Mouse (Mus musculus) adrenal gland, postnatal 14 days (tissue): ENCODE data around the gene Clint1. TPM values are rescaled to one million over a fixed set of nuclear protein-coding genes. Genes with fewer than 3 reads are reported as not detected.
"Not testable (repeated sequence)": the region's sequence is repeated elsewhere in the genome, so short reads cannot be mapped to it uniquely, and the experiment has no call there.

Experiments used
- DNase-seq: peaks from one replicate; pipeline ENCODE4 v3.0.0; 2021; ENCODE audit warnings: mixed read lengths
- total RNA-seq: library from RNA; stranded (reverse); gene quantifications from 2 replicates; pipeline ENCODE4 v1.2.3, GENCODE M21; 2021

Clint1 gene
- total RNA-seq, 1 experiment from 2014 or later: 66.5 TPM

DNA sequence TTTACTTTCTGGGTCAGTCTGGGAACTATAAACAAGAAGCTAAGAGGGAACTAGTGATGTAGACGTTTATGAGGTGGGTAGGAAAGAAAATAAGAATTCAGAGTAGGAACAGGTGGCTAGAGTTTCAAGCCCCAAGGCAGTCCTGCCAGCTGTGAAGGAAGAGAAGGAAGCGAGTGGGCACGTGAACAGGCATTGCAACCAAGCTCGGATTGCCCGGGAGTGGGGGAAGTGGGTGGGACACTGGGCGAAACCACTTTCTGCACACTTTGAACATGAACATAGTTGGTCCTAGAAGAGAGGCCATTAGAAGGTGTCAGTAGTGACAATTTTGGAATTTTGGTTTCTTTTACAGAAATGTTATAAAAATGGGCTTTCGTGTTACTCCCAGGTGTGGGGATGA lies 4.3 kb upstream of the Clint1 start:
- no peak for DNase-seq

DNA sequence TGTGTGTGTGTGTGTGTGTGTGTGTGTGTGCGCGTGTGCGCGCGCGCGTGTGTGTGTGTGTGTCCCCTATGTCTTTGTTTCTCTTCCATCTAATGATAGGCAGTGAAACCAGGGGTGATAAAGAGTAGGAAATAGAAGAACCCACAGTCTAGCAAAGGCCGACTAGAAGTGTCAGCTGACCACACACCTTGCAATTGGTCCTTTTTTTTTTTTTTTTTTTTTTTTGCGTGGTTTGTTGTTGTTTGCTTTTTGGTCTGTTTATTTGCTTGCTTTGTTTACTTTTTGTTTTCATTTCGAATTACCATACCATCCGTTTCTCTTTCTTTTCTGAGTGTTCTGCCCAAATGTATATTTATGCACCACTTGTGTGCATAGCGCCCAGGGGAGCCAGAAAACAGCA lies 3.6 kb upstream of the Clint1 start:
- no peak for DNase-seq

DNA sequence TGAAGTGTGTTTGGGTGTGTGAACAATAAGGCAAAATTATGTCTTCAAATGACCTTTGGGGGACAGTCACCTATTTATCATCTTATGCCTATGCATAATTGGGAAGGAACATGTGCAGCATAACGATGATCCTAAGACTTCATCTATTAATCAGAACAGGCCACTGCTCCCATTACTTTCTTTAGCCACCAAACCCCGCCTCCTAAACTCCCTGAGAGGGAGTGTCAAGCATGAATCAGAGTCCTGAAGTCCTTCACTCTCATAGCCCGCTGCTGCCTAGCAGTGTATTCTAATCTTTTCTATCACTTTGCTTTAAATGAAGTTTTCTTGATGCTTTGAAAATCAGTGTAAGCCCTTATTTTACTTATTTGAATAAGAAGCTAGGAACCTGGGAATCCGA lies 2.6 kb upstream of the Clint1 start:
- peak; percentile 21 for DNase-seq

DNA sequence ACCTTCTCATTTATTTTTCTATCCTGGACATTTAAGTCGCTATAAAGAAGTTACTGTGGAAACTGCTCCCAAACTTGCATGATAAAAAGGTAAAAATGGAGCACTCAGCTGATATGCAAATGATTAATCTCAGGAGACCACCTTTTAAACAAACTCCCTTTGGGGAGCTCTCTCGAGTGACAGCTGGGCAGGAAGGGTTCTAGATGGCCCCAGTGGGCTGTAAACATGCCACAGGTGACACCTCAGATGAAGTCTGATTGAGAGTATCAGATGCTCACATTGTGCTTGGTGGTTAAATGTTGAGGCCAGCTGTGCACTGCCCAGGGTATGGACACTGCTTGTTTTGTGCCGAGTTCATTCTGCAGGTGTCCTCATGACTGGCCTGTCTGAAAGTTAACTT lies 2.0 kb upstream of the Clint1 start:
- no peak for DNase-seq

DNA sequence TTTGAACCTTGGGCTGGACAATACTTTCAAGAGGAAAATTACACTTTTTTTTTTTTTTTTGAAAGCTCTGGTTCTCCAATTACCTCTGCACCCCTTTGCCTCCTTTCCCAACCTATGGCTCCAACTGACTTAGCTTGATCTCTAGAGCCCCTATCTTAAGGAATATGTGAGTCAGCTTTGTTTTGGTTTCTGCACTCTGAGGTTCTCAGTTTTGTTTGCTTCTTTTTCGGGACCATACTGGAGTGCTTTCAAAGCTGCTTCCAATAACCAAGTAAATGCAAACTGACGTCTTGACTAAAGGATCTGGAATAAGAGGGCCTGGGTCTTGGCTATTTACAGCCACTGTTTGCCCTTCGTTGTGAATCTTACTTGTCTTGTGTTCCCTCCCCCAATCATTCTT lies 1.5 kb upstream of the Clint1 start:
- DNase-seq: no peak

DNA sequence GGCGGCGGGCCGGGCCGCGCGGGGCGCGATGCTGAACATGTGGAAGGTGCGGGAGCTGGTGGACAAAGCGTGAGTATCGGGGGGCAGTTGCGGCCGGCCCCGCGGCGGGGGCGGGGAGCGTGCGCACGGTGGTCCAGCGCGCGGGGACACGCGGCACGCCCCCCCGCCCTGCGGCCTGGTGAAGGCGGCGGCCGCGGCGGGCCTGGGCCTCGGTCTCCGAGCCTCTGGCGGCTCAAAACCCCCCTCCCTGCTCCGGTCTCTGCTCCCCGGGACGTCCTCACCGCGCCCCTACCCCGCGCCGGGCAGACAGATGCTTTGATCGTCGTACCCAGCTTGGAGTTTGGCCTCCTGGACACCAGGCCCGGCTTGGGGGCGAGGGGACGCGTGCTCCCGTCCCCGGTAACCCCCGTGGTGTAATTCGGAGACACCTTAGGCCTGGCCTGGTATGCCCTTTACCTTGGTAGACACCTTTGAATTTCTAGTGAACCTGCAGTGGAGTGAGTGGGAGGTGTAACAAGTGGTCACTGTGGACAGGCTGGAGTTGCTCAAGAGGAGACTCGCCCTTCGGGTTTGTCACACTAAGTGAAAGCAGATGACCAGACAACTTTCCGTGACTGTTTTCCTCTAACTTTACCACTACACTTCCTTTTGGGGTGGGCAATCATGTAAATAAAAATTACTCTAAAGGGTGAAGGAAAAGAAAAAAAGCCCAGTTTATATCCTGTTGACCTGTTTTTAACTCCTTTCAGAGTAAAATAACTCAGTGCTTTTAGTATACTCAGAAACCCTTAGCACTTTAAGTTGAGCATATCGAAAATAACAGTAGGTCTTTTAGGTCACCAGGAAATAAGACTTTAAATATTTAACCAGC lies 508 bp downstream of the Clint1 start:
- peak; percentile 55 for DNase-seq

DNA sequence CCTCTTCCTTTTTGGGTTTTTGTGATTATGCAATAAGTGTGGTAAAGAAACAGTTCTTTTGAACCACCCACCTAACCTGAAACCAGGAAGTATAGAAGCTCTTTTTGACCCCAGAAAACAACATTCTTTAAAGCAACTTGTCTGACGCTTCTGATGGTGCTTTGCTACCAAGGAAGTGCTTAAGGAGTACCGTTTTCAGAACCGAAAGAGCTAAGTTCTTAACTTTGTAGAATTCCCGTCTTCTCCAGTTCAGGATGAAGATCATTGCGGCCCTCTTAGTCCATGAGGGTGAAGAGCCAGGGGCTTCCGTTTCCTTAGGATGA lies 1.1 kb downstream of the Clint1 start:
- no peak for DNase-seq

DNA sequence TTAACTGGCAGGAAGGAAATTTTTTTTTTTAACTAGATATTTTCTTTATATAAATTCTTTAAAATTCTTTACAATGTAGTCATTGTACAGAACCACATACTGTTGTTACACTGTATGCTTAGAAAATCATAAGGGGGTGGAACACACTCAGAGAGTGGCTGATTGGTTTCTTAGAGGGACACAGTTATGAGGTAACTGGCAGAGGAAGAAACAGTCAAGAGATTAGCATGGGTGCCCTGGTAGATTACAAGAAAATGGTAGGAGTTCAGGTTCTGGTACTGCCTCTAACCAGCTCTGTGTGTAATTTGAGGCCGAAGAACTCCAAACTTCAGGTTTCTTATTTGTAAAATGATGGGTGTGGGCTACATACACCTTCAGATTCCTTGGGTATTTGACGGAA lies 2.1 kb downstream of the Clint1 start:
- DNase-seq: no peak

DNA sequence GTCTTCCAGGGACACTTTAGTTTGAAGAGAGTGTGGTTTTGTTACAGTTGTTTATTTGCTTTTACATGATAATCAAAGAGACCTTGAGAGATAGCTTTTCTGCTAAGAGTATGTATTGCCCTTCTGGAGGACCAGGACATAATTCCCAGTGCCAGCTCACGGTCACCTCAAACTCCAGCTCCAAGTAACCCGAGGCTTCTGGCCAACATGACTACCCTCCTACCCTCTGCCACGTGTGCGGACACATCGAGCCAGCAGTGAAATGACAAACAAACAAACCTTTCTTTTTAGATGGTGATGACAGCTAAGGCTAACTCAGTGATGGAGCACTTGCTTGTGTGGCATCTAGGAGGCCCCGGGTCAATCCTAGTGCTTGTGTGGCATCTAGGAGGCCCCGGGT lies 2.5 kb downstream of the Clint1 start:
- peak; percentile 59 for DNase-seq

DNA sequence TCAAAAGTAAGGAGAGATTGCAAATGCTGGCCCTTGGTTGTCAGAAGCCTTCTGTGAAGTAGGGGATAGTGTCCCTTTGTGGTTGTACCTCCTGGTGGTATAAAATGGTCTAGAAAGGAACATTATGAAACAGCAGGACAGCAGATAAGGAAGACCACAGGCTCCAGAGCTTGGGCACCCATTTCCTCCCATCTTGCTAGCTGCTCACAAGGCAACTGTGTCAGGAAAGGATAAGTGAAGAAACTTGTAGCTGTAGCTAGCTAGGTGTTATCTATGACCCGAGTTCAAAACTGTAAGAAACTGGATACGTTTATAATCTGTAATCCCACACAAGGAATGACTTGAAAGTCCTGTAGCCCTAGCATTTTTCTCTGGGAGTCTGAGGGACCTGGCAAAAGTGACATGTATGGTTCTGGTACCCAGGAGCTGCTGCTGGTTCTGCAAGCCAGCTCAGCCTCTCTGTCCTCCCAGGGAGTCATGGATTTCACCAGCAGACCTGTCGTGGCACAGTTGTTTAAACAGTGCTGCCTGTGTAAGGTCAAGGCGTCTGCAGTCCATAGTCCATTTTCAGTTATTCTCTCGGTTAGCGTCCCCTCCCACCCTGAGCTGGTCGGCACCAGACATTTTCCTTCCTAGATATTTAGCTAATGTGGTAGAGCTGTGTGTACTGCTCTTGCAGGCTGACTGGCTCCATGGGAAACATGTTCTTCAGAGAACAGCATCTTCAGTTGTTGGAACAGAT lies 3.7 kb downstream of the Clint1 start:
- DNase-seq: no peak

DNA sequence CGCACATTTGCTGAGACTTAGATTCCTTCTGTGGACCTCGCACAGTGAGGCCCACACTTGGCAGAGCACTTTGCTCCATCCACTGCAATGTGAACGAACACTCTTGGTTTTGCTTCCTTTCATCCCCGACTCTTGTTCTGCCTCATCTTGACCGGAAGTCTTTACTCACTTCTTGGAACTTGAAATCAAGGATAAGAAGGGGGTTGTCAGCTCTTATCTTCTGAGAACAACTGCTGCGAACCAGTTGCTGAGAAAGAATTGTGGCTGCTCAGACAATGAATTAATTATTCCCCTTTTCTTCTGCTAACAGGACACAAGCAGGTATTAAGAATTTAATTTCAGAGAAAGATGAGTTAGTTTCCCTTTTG lies 4.3 kb downstream of the Clint1 start:
- DNase-seq: no peak

DNA sequence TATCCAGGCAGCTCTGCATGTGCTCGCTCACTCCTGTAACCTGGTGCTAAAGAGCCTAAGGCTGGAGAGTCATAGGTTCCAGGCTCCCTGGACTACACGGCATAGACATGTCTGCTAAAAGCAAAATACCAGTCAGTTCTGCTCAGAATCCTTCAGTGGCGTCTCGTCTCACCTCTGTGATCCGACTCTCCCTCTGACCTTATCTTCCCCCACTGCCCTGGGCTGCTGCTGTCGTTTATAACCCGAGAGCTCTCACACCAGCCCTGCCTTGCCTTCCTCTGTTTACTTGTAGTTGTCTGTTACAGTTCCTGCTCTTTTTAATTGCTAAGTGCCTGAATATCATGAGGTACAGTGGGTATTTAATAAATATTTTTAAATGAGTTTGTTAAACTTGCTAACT lies 9.5 kb downstream of the Clint1 start:
- DNase-seq: no peak

DNA sequence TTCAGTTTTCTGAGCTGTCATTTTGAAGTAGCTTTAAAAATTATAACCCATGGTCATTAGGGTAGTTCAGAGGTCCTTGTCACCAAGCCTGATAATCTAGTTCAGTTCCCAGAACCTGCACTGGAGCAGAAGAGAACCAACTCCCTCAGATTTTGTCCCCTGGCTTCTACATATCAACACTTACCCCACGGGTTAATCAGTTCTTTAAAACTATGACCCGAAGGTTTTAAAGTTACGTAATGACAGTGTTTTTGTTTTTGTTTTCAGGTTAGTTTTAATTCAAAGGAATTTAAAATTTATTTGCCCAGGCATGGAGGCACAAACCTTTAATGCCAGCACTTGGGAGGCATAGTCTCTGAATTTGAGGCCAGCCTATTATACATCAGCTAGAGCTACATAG lies 12.6 kb downstream of the Clint1 start:
- no peak for DNase-seq

DNA sequence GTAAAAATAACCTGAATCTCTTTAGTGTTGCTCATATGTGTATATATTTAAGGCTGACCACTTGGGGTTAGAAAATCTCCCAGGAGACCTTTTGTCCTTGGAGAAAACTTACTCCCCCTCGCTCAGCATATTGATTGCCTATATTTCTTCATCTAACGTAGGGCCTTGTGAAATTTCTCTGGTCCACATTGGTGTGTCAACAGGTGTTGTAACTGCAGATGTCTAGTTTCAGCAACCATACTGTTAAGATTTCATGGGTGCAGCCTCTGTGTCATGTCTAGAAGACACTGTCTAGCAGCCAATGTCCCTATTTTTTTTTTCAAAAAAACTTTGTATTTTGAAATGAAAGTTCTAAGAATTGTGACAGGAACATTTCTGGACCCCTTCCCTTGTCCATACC lies 14.0 kb downstream of the Clint1 start:
- DNase-seq: no peak

DNA sequence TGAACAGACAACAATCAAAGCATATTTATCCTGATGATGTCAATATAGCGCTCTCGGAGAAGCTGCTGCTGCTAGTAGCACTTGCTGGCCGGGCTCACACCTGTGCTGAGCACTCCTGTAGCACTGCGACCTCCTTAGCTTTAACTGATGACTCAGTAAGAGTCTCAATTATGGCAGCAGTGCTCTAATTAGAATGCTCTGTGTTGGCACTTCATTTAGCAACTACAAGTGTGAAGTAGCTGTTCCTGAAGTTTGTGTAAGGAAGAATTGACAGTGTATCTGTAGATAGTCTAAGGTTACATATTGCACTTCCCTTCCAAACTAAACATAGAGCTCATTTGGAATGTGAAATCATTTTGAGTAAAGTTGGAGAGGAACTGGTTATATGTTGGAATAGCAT lies 14.7 kb downstream of the Clint1 start:
- DNase-seq: no peak

DNA sequence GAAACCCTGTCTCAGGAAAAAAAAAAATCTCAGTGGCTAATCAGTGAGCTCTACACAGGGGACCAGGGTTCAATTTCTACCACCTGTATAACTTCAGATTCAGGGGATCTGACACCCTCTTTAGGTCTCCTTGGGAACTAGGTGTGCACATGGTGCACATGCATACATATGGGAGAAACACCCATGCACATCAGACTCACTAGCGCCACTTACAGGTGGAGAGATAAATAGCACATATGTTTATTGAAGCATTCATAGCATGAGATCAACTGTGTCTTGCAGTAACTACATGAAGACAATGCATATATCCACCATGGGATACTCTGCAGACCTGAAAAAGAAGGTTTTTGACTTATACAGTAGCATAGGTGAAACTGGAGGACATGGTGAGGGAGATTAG lies 21.8 kb downstream of the Clint1 start:
- DNase-seq: no peak

DNA sequence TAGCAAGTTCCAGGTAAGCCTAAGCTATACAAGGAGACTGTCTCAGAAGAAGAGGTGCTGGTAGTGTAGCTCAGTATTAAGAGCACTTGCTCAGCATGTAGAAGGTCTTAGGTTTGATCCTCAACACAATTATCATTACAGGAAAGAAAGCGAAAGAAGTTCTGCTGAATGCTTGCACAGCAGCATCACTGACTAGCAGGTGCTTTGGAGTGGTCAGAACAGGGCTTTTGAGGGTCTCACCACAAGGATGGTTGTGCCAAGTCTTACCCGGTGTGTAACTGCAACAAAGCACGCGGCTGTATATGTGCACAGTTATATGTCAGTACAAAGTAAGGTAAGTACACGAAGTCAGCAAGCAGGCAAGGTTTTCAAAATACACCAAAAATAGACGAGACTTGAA lies 22.4 kb downstream of the Clint1 start:
- no peak for DNase-seq

DNA sequence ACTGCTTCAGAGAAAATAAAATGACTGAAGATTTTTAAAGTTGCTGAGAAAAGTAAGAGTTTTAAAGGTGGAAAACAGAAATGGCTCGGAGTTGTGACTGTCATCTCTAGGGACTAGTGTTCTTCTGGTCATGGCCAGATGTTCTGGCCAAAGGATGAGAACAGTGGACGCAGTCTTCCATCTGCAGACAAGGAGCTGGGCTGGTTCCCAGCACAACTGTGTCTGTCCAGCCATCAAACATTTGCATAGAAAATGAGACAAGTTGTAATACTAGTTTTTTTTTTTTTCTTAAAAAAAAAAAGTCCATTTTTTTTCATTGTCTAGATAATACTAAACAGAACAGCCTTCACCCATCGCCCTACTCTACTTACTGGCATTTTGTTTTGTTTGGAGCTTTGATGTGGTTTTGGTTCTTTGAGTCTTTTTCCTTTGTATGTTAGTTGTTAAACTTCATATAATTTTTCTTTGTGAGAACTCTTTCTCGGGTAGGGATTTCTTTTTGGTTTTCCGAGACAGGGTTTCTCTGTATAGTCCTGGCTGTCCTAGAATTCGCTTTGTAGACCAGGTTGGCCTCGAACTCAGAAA lies 23.6 kb downstream of the Clint1 start:
- DNase-seq: no peak

DNA sequence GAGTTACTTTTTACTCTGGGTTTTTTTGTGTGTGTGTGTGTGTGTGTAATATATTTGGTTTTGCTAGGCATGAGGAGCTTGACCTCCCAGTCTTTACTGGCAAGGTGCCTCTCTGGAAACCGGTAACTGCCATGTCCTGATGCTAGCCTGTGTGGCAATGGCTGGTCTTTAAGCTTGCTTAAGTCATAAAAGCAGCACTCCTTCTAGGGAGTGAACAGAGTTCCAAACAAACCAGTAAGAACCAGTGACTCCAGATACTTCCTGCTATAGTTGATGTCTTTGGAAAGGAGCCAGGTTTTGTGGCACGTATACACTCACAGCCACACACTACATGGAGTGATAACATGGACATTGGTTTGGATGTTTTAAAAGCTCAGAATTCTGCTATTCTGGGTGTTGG lies 24.2 kb downstream of the Clint1 start:
- no peak for DNase-seq

DNA sequence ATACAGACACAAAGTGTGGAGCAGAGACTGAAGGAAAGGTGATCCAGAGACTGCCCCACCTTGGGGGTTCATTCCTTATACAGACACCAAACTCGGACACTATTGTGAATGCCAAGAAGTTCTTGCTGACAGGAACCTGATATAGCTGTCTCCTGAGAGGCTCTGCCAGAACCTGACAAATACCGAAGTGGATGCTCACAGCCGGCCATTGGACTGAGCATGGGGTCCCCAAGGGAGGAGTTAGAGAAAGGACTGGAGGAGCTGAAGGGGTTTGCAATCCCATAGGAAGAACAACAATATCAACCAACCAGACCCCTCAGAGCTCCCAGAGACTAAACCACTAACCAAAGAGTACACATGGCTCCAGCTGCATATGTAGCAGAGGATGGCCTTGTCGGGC lies 27.5 kb downstream of the Clint1 start:
- DNase-seq: not testable (repeated sequence)

DNA sequence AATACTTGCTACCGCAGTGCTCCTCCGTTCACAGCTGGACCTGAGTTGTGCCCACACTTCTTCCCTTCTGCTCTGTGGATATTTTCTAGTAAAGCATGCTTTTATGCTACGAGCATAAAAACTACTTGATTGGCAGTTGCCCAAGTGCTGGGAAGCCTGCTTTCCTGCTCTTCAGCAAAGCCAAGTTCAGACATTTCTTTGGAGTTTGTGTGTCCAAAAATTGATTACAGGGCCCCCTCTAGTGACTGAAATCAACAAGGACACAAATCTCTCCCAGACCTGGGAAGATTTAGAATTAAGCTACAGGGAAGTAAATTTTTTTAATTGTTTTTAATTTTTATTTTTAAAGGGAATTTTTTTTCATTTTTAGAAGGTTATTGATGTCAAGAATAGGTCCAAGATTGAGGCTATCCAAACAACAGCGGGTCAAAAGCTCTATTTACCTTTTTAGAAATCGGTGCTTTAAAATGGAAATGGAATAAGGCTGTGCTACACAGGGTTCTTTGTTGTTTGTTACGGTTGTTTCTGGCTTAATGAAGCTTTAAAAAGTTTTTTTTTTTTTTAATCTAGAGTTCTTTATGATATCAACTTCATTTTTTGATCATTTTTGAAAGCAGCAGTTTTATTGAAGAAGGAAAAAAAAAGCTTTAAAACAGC lies 29.3 kb downstream of the Clint1 start:
- DNase-seq: peak; percentile 61

DNA sequence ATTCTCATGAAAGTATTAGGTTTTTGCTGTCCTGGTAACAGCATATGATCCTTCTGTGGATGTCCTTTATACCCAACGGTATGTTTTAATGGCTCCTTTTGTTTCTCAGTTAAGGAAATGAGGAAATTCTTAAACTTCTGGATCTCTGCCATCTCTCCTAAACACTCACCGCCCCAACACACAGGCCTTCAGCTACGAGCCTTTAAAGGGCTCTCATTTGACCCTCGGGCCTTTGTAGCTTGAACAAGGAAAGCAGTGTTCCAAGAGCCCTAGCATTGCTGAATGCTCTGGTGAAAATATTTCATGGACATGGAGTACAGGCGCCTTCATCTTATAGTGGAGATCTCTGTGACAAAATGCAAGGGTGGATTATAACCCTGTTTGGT lies 29.8 kb downstream of the Clint1 start:
- no peak for DNase-seq

DNA sequence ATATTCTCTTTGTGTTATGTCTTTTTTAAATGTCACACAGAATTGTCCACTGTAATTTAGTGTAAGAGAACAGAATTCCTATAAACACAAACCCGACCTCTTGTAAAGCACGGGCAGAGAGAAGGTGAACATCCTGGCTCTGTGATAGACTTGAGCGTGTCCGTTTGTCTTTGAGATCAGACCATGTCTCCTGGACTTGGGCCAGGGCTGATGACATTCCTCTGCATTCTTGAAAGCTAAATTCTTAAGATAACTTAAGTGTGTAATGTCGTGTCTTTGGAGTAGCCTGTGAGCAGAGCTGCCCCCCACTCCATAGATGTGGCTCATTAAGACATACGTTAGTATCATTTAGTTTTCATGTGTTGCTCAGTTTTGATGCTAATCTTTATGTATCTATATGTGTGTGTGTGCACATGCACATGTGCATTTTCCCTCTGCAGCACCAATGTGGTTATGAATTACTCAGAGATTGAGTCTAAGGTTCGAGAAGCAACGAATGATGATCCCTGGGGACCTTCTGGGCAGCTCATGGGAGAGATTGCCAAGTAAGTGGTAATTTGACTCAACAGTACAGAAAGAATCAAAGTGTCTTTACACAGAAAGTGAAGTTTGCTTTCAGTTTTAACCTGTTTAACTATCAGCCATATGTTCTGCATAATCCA lies 31.6 kb downstream of the Clint1 start:
- no peak for DNase-seq
